Mouse (Mus musculus): ENCODE results near the gene Ccdc120.
"Not testable (repeated sequence)": the region's sequence is repeated elsewhere in the genome, so short reads cannot be mapped to it uniquely, and the experiment has no call there.

Ccdc120 gene

DNA sequence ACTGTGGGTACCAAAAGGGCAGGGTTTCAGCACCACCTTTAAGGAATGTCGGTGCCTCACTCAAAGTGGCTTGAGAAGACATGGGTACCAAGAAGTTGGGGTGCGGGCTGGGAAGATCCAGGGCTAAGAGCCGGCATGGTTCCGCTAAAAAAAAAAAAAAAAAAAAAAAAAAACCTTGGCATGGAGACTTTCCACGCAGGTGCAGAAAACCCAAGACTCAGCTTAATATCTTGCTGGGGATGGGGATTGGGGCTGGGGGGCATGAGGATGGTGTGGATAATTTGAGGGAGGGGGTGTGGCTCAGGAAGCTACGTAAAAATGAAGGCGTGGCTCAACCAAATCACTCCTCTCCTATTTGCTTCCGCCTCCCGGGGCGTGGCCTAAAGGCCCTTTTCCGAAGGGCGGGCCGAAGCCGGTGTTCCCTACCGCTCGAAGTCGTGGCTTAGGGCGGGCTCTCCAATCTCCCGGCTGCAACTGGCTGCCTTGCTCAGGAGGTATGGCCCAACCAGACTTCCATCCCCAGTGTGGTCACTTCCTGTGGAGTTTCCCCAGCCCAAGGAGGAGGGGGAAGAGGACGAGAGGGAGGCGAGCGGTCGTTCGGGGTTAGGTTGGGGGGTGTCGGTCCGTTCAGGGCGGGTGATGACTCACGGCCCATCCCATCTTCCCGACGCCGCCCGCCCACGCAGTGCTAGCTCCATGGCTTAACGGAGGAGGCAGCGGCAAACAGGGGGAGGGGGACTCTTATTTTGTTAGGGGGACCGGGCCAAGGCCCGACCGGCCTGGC lies 11.6 kb upstream of the Ccdc120 start, which contains the start of gene Tfe3:
Tfe3 (plus strand) TSS at position 424 of the 784 bp plus-strand sequence.
- in situ Hi-C loops (cut with MboI, MseI): no loop called here

DNA sequence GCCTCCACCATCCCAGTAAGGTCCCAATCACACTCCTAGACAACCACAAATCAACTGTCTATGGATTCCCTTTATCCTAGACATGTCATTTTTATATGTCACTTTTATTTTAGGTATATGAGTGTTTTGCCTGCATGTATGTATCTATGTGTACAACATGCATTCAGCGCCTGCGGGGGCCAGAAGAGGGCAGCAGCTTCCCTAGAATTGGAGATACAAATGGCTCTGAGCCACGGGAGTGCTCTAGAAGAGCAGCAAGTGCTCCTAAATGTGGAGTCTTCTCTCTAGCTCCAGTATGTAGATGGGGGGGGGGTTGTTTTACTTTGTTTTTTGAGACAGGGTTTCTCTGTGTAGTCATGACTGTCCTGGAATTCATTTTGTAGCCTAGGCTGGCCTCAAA lies 2.9 kb upstream of the Ccdc120 start:
- in situ Hi-C loops (cut with MboI, MseI): not testable (repeated sequence)

DNA sequence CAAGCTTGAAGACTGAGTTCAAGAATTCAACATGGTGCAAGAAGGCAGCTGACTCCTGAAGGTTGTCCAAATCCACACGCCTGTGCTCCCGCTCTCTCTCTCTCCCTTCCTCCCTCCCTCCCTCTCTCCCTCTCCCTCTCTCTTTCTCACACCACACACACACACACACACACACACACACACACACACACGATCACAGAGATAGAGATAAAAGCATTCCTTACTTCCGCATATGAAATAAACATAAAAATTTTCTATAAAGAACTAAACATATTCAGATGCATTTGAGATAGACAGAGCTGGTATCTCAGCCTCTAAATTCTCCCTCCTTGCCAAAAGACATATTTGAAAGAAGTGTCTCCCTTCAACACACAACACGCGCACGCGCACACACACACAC lies 5.3 kb downstream of the Ccdc120 start:
- in situ Hi-C loops (cut with MboI, MseI): loop anchor here (5.0 kb wide), 1 partner anchor 82 kb away; no protein-coding TSS in a partner anchor

DNA sequence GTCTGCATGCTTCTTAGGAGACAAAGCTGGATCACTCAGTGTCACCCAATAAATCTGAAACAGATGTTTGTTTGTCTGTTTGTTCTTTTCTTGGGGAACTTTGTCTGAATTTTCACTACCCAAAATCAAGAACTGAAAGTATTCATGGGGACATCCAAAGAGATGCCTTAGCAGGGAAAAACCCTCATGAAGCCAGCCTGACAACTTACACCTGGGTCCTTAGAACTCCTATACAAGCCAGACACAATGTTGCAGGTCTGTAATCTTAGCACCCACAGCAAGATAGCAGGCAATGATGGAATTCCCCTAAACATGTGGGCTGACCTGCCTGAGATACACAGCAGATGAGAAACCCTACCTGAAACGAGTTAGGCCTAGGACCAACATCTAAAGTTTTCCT lies 5.8 kb downstream of the Ccdc120 start:
- in situ Hi-C loops (cut with MboI, MseI): loop anchor here (5.0 kb wide), 1 partner anchor 82 kb away; no protein-coding TSS in a partner anchor

DNA sequence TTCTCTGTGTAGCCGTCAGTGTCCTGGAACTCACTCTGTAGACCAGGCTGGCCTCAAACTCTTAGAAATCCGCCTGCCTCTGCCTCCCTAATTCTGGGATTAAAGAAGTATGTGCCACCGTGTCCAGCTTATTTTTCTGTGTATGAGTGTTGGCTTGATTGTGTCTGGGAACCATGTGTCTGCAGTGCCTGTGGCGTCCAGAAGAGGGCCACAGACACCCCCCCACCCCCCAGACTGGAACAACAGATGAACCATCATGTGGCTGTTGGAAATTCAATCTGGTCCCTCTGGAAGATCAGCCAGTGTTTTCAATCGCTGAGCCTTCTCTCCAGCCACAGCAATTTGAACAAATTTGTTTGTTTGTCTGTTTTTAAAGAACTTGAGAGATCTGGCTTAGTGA lies 7.2 kb downstream of the Ccdc120 start:
- in situ Hi-C loops (cut with MboI, MseI): no loop called here

DNA sequence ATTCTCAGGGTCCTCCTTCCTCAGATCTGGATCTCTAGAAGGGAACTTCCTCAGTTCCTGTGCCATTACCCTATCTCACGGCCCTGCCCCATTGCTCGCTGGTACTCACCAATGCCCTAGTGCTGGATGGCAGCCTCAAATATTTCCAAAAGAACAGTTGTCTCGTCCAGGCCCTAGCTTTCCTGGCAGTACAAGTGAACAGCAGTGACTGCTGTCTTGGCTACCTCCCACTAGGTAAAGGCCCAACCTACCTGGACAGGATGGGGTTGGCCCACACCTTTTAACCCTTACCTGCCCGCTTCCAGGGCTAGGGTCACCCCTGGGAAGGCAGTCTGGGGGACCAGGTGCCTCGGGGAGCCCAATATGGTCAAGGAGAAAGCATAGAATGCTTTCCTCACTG lies 9.6 kb downstream of the Ccdc120 start:
- in situ Hi-C loops (cut with MboI, MseI): no loop called here

DNA sequence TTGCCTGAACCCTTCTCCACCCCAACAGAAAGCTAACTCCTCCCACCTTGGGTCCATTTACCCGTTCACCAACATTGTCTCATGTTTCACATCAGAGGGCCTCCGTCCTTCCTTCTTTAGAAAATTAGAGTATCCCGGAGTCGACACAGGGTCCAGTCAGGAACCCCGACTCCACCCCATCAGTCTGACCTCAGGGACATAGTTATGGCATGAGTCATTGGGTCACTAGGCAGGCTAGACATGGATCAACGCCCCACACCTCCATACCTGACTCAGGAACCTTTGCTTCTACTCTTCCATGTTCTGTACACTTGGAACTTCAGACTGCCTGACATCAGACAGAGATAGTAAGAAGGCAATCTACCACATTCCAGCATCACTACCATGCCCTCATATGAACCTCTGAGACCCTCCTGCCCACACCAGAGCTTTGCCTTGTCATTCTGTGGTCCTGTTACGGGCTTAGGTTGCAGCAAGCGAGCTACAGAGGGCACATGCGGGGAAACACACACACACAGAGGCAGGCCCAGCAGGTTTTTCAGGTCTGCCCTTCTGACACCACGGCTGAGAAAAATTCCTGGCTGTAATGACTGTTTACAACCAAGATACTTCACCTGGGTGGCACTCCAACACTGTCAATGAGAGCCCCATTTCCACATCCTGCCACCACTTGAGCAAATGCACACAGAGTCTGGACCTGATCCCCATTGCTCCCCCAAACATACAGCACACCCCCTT lies 10.5 kb downstream of the Ccdc120 start:
- in situ Hi-C loops (cut with MboI, MseI): no loop called here

DNA sequence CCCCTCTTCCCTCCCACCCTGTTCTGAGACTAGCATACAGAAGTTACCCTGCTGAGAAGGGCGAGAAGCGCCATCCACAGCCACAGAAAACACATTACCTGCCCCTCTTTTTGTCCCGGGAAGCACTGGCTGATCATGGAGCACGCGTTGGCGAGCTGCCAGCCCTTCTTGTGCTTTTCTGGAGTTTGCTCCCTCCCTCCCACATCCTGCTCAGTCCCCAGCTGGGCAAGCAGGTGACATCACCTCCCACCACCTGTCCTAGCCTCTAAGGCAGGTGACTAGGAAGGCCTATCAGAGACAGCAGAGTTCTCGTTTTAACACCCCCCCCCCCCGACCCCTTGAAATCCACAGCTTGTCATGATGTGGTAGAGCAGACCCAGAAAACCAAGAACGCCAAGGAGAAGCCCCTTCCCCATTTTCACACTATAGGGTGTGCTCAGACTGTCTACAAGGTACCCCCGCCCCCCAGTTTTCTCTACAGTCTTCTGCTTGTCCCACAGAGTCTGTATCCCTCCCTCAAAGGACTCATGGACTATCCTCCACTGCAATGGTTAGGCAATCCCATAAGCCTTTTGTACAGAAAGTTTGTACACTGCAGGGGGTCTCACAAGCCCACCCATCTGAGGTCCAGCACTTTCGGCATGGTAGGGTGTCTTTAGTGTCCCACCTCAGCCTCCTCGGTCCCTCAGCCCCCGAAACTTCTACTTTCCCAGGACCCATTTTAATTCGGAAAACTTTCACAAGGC lies 11.2 kb downstream of the Ccdc120 start:
- in situ Hi-C loops (cut with MboI, MseI): no loop called here

DNA sequence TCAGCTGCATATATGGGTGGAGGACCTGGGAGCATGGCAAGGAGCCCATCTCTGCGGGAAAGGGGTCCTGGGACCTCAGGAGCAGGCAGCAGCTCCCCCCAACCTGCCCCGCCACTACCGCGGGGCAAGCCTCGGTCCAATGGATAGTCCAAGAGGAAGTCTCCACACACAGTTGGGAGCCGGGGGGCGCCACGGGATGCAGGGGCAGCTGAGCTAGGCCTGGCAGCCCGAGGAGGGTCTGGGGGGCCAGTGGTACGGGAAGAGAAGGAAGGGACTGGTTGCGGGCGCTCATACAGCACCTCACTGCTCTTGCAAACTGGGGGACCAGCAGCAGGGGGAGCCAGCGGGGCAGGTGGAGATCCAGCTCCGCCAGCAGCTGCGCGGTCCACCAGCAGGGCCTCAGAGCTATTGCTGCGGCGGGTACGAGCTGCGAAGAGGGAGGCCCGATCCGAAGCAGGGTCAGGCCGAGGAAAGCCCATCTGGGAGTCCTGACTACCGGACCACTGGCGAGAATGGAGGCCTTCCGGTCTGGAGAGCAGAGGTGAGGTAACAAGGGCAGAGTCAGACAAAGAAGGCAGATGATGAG lies 17.0 kb downstream of the Ccdc120 start:
- in situ Hi-C loops (cut with MboI, MseI): no loop called here

DNA sequence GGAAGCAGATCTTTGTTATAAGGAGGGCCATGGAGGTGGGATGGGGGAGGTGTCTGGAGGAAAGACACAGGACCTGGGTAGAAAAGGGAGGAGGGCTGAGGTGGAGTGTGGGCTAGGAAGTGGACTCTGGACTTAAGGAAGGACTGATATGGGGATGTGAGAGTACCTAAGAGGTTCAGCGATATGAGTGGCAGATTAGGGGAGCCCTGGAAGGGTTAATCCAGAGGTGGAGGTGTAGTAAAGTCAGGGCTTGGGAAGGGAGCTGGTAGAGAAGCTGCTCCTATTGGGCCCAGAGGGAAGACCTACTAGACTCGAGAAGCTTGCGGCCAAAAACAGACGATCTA lies 21.8 kb downstream of the Ccdc120 start:
- in situ Hi-C loops (cut with MboI, MseI): no loop called here

DNA sequence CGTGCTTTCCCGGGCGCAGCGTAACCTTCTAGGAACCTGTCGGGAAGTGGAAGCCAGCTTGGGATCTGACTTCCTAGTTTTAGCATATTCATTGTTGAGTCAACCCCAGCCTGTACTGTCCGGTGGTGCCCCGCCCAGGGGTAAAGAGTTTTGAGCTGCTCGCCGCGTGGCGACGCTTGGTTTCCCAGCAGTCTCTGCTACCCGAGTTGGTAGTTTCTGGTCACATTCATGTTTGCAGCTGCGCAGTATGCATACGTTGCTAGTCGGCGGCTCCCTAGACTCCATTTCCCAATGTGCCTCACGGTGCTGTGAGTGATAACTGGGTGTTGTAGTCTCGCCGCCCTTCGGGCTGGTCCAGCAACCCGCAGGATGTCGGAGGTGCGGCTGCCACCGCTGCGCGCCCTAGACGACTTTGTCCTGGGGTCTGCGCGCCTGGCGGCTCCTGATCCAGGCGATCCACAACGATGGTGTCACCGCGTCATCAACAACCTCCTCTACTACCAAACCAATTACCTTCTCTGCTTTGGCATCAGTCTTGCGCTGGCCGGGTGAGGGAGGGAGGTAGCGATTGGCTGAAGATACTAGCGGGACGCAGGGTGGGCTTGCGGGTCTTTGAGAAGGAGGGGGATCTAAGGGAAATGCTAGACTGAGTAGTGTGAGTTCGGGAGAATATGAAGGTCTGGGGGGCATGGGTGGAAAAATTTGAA lies 22.3 kb downstream of the Ccdc120 start, which contains the start of gene Praf2:
Praf2 (plus strand) TSS at position 225 of the 707 bp plus-strand sequence.
- in situ Hi-C loops (cut with MboI, MseI): no loop called here

DNA sequence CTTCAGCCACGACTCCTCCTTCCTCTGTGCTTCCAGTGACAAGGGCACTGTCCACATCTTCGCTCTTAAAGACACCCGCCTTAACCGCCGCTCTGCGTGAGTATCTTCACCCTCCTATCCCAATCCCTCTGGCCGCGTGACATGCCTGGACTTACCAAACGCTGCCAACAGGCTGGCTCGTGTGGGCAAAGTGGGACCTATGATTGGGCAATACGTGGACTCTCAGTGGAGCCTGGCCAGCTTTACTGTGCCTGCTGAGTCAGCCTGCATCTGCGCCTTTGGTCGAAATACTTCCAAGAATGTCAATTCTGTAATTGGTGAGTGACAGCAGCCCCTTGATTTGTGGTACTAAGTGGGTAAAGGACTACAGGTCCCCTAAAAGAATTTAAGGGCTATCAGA lies 23.5 kb downstream of the Ccdc120 start:
- in situ Hi-C loops (cut with MboI, MseI): no loop called here

DNA sequence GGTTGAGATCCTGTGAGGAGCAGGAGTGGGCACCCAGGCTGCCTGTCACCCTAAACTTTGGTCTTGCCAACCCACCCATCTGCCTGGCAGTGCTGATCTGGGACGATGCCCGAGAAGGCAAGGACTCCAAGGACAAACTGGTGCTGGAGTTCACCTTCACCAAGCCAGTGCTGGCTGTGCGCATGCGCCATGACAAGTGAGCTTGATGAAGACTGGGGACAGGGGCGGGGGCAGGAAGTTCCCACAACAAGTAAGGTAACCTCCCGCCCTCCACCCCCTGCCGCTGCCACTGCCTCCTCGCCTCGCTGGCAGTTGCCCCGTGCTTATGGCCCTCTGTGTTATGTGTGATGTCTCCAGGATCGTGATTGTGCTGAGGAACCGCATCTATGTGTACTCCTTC lies 24.9 kb downstream of the Ccdc120 start:
- in situ Hi-C loops (cut with MboI, MseI): no loop called here

DNA sequence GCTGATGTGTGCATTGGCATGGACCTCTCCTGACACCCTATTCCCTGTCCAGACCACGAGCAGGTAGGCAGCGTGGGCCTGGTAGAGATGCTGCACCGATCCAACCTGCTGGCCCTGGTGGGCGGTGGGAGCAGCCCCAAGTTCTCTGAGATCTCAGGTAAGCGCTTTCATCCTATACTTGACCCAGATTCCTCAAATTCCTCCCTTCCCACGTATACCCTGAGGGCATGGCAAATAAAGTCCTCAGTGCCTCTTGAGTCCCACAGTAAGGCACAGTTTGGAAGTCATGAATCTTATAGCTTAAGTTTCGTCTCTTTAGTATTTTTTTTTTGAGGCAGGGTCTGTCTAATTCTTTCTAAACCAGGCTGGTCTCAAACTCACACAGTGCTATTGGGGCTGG lies 26.6 kb downstream of the Ccdc120 start:
- in situ Hi-C loops (cut with MboI, MseI): no loop called here

DNA sequence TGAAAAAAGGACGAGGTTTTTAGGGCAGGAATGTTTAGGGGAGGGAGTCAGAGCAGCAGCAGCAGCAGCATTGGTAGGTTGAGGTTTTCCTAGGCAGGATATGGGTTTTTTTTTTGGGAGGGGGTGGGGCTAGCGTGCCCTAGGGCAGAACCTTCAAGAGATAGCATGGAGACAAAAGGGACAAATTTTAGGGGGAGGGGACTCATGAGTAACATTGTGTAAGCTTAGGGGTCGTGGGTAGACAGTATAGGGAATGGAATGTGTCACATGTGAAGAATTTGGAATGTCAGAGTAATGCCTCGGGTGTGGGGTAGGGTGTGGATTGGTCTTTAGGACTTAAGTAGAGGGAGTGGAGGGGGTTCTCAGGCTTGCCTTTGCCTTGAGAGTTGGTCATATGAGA lies 28.0 kb downstream of the Ccdc120 start:
- in situ Hi-C loops (cut with MboI, MseI): no loop called here

DNA sequence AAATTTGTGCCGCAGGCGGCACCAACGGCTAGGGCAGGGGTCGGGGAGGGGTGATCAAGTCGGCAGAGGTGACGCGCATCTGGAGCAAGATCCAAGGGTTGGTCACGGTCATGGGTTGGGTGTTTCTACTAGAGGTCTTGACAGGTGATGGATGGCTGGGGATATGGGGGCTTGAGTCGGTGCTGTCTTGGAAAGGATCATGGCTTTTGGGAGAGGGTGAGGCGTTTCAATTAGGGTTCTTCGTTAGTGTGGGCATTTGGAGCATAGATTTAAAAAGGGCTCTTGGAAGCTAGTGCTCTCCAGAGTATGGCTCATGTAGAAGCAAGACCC lies 28.5 kb downstream of the Ccdc120 start:
- in situ Hi-C loops (cut with MboI, MseI): no loop called here

DNA sequence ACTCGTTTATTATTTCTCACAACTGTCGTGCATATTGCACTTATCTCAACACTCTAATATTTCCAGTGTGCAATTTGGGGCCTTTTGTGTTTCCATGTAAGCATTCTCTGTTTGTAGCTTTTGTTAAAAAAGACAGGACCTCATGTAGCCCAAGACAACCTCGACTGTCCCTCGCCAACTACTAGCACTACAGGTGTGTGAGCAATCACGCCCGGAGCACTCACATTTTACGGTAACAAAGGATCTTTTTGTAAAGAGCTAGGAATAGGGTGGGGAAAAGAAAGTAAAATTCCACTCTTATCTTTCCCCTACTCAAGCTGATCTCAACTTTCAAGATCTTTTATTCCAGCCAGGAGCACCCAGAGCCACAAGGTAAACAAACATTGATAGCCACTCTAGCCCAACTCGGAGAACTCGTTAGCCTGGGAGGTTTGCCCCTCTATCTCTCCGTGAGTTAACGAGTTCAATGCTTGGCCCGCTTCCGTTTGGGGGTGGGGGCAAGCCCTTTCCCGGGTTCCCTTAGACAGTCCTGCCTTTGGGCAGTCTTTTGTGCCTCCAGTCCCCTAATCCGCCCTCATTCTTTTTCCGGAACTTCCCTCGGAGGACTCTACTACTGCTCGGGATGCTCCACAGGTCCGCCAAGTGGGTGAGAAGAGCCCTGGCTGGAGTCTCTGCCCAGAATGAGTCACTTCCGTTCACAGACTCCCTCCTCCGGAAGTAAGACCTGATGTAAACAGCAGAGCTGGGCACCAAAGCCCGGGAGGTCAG lies 29.0 kb downstream of the Ccdc120 start, which contains the start of gene Gm45208:
Gm45208 (plus strand) TSS at position 732 of the 768 bp plus-strand sequence.
- in situ Hi-C loops (cut with MboI, MseI): no loop called here

DNA sequence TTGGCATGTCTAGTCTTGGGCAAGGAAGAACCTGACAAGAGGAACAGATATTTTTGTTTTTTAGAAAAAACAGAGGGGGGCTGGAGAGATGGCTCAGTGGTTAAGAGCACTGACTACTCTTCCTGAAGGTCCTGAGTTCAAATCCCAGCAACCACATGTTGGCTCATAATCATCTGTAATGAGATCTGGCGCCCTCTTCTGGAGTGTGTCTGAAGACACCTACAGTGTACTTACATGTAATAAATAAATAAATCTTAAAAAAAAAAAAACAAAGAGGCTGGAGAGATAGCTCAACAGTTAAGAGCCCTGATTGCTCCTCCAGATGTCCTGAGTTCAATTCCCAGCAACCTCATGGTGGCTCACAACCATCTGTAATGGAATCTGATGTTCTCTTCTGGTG lies 34.6 kb downstream of the Ccdc120 start:
- in situ Hi-C loops (cut with MboI, MseI): not testable (repeated sequence)

DNA sequence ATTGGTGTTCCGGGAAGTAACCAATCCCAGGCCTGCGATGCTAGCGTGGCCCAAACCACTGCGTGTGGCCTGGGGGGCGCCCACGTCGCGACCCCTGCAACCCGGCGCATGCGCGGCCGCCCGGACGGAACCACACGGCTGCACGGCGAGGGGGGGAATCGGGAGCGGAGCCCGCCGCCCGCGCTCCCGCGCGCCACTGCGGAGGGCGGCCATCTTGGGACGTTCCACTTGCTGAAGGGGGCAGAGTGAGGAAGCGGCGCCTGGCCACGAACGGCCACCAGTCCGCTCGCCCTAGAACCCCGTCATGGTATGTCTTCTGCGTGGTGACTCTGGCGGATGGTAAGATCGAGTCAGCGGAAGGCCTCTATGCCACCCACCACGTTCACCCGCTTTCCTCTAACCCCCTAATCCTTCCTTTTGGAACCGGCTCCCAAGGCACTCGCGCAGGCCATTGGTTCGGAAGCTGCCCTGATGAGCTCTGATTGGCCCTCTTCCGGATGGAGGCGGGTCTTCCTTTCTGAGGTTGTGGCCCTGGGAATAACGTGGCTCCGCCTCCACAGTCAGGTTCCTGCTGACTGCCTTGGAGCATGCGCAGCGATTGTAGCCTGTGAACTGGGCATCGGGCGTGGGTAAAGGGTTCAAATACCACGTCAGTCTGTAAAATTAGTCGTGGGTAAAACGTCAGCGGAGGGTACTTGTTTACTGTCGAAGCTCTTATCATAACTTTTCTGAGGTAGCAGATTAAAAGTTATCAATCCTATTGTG lies 36.4 kb downstream of the Ccdc120 start, which contains the start of gene Wdr45:
Wdr45 (plus strand) TSS at position 199 of the 765 bp plus-strand sequence.
- in situ Hi-C loops (cut with MboI, MseI): loop anchor here (5.0 kb wide), 1 partner anchor 383 kb away; no protein-coding TSS in a partner anchor

DNA sequence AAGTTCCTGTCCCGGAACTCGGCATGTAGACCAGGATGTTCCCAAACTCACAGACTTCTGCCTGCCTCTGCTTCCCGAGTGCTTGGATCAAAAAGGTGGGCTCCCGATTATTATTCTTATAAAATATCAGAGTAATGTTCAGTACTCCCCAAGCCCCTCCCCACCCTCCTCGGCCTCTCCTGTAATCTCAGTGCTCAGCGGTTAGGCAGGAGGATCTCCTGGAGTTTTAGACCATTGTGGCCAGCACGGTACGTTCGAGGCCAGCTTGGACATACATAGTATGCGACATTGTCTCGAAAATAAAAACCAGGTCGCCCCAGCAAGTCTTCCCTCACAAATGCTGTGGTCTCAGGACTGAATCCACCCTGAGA lies 37.0 kb downstream of the Ccdc120 start:
- in situ Hi-C loops (cut with MboI, MseI): loop anchor here (5.0 kb wide), 1 partner anchor 384 kb away; no protein-coding TSS in a partner anchor
